Mouse (Mus musculus): ENCODE measurements at regions not wholly inside any gene's neighbourhood (a gene's known extent, or its start where the extent isn't known, plus 50 kb on each side); places are given as distances from the start of the nearest gene placed in this dataset.
"Not testable (repeated sequence)": the region's sequence is repeated elsewhere in the genome, so short reads cannot be mapped to it uniquely, and the experiment has no call there.

GRCm38 (mm10) chr7:96033636-96034035 is 137.4 kb upstream of the Tenm4 start:
- intact Hi-C loops (cut with DNase I), result no loop called here
- DNase-seq (ENCODE audit: low spot score), result no peak

- intact Hi-C loops (cut with DNase I), result no loop called here
- no peak for DNase-seq (ENCODE audit: low spot score)
These were observed 135.6 kb upstream of the Tenm4 start for GRCm38 (mm10) chr7:96035456-96035855.

- intact Hi-C loops (cut with DNase I), result no loop called here
- DNase-seq (ENCODE audit: low spot score), result no peak
These were observed 131.4 kb upstream of the Tenm4 start for GRCm38 (mm10) chr7:96039628-96040027.

- DNase-seq (ENCODE audit: low spot score), result no peak
- intact Hi-C loops (cut with DNase I), result no loop called here
These were observed 129.2 kb upstream of the Tenm4 start for GRCm38 (mm10) chr7:96041806-96042205.

- intact Hi-C loops (cut with DNase I), result no loop called here
- no peak for DNase-seq (ENCODE audit: low spot score)
These were observed 119.4 kb upstream of the Tenm4 start for GRCm38 (mm10) chr7:96051631-96052030.

- DNase-seq (ENCODE audit: low spot score); intact Hi-C loops (cut with DNase I): not testable (repeated sequence)
These were observed 109.4 kb upstream of the Tenm4 start for GRCm38 (mm10) chr7:96061599-96061998.

GRCm38 (mm10) chr7:96078511-96078910 is 92.5 kb upstream of the Tenm4 start:
- no peak for DNase-seq (ENCODE audit: low spot score)
- intact Hi-C loops (cut with DNase I), result loop anchor here (5.0 kb wide), 1 partner anchor 64 kb away; no protein-coding TSS in a partner anchor

GRCm38 (mm10) chr7:96081676-96082075 is 89.4 kb upstream of the Tenm4 start:
- DNase-seq (ENCODE audit: low spot score), result no peak
- intact Hi-C loops (cut with DNase I), result no loop called here

- intact Hi-C loops (cut with DNase I), result no loop called here
- no peak for DNase-seq (ENCODE audit: low spot score)
These were observed 75.9 kb upstream of the Tenm4 start for GRCm38 (mm10) chr7:96095185-96095584.

GRCm38 (mm10) chr7:96095752-96096151 is 75.3 kb upstream of the Tenm4 start:
- DNase-seq (ENCODE audit: low spot score), result no peak
- intact Hi-C loops (cut with DNase I), result no loop called here

- intact Hi-C loops (cut with DNase I), result no loop called here
- no peak for DNase-seq (ENCODE audit: low spot score)
These were observed 72.2 kb upstream of the Tenm4 start for GRCm38 (mm10) chr7:96098686-96099376.

- intact Hi-C loops (cut with DNase I), result no loop called here
- DNase-seq (ENCODE audit: low spot score), result no peak
These were observed 68.3 kb upstream of the Tenm4 start for GRCm38 (mm10) chr7:96102727-96103126.

- no peak for DNase-seq (ENCODE audit: low spot score)
- intact Hi-C loops (cut with DNase I), result no loop called here
These were observed 62.3 kb upstream of the Tenm4 start for GRCm38 (mm10) chr7:96108768-96109167.

- intact Hi-C loops (cut with DNase I), result no loop called here
- DNase-seq (ENCODE audit: low spot score), result no peak
These were observed 50.9 kb upstream of the Tenm4 start for GRCm38 (mm10) chr7:96120142-96120541.

Measured in heart, postnatal 25 days (tissue).